Comparison of ENCODE assay signal across 11 mouse cellular contexts in genomic region chr8:56883449-56883848, GRCm38 (mm10).
A peak's percentile ranks its signal among the peaks of the same experiment; 100 is the strongest.
DNase-seq lines count a peak whose midpoint lies in the region; ATAC-seq lines count a peak whose summit lies in the region.
"Had no signal": no experiment of that assay in that cellular context is flagged by ENCODE, and none has a peak within 500 bp of the region (broad histone marks: within the 10 kb centered on the region; RNA-seq: fewer than 3 reads in every experiment).

No protein-coding gene starts in this region.

- no peaks in the 10 kb centered on the region for H3K36me3 ChIP-seq in heart, embryonic 13.5 days
- no peaks in the 10 kb centered on the region for H3K36me3 ChIP-seq in liver, embryonic 11.5 days (ENCODE audit: control insufficient read depth, insufficient read depth, low read length)
- H3K36me3 ChIP-seq: liver, embryonic 15.5 days; neural tube, embryonic 12.5 days had no signal

- H3K27me3 ChIP-seq in heart, embryonic 13.5 days (replicated peaks), result no peaks in the 10 kb centered on the region
- no peaks in the 10 kb centered on the region for H3K27me3 ChIP-seq in liver, embryonic 11.5 days (replicated peaks; ENCODE audit: control insufficient read depth, insufficient read depth, low read length)
- H3K27me3 ChIP-seq: liver, embryonic 15.5 days; neural tube, embryonic 12.5 days had no signal

- ATAC-seq in heart, embryonic 13.5 days (ENCODE audit: extremely low read depth, insufficient number of reproducible peaks, low FRiP score, low TSS enrichment), result peak; percentile 70
- peak; percentile 60 for ATAC-seq in liver, embryonic 11.5 days (replicated peaks; ENCODE audit: low FRiP score)

- peaks cover 15% of the 10 kb centered on the region for H3K4me1 ChIP-seq in heart, embryonic 13.5 days
- no peaks in the 10 kb centered on the region for H3K4me1 ChIP-seq in liver, embryonic 11.5 days (replicated peaks; ENCODE audit: control insufficient read depth, insufficient read depth, low read length)
- H3K4me1 ChIP-seq: liver, embryonic 15.5 days; neural tube, embryonic 12.5 days had no signal

- peak overlapping the region; percentile 71 for H3K27ac ChIP-seq in heart, embryonic 13.5 days (replicated peaks)
- H3K27ac ChIP-seq in liver, embryonic 11.5 days (ENCODE audit: low read depth, low read length), result no peak overlapping the region
- H3K27ac ChIP-seq: gastrocnemius, adult 2 months; liver, embryonic 15.5 days; neural tube, embryonic 12.5 days had no signal

- peak; percentile 43 for DNase-seq in kidney, postnatal 10 days
- DNase-seq in kidney, adult 11 months, result no peak
- peak; percentile 33 for DNase-seq in embryo, embryonic 10.5 days (ENCODE audit: low spot score)
- peak; percentile 45 for DNase-seq in liver, embryonic 11.5 days (ENCODE audit: low spot score)
- no peak for DNase-seq in urinary bladder, postnatal 36 days (ENCODE audit: low spot score in 2 of 2)
- no peak for DNase-seq in adrenal gland, postnatal 14 days
- DNase-seq in cerebellum, postnatal 10 days, result no peak
- DNase-seq: gastrocnemius, adult 2 months had no signal

- peak overlapping the region; percentile 56 for H3K4me2 ChIP-seq in heart, embryonic 13.5 days
- no peak overlapping the region for H3K4me2 ChIP-seq in liver, embryonic 11.5 days
- H3K4me2 ChIP-seq: liver, embryonic 15.5 days; neural tube, embryonic 12.5 days had no signal

- H3K4me3 ChIP-seq in heart, embryonic 13.5 days, result peak overlapping the region; percentile 21; the same call in 1 of the 2 replicates
- H3K4me3 ChIP-seq in liver, embryonic 11.5 days (ENCODE audit: low read depth, low read length), result no peak overlapping the region
- H3K4me3 ChIP-seq: gastrocnemius, adult 2 months; liver, embryonic 15.5 days; neural tube, embryonic 12.5 days had no signal

- WGBS in heart, embryonic 13.5 days, result 5% methylated on average over 8 of the region's 8 CpGs
- 34% methylated on average over 8 of the region's 8 CpGs for WGBS in liver, embryonic 11.5 days

- no peaks in the 10 kb centered on the region for H3K9me3 ChIP-seq in heart, embryonic 13.5 days
- no peaks in the 10 kb centered on the region for H3K9me3 ChIP-seq in liver, embryonic 11.5 days (ENCODE audit: control insufficient read depth, low read length)
- H3K9me3 ChIP-seq: liver, embryonic 15.5 days; neural tube, embryonic 12.5 days had no signal

- H3K9ac ChIP-seq in heart, embryonic 13.5 days, result peak overlapping the region; percentile 51
- no peak overlapping the region for H3K9ac ChIP-seq in liver, embryonic 11.5 days (ENCODE audit: low read depth, low read length)
- H3K9ac ChIP-seq: liver, embryonic 15.5 days; neural tube, embryonic 12.5 days had no signal

Comparison
In these comparisons a context has a peak if more than half of its experiments do, and no peak if none do; other contexts are left out.
1. DNase-seq: peak in kidney, postnatal 10 days (single experiment), embryo, embryonic 10.5 days (single experiment) and liver, embryonic 11.5 days (single experiment); none in kidney, adult 11 months (single experiment), urinary bladder, postnatal 36 days (0 of 2), adrenal gland, postnatal 14 days (single experiment) and cerebellum, postnatal 10 days (0 of 2).